Mouse (Mus musculus) erythroblast, embryonic 14.5 days (primary cell): ENCODE measurements around the gene Lrch1. TPM values are rescaled to one million over a fixed set of nuclear protein-coding genes. Genes with fewer than 3 reads are reported as not detected.

Experiments used
- H3K27me3 ChIP-seq: 2 replicates; pipeline ENCODE4 v1.6.1; 2012; ENCODE audit warnings: inconsistent platforms; ENCODE audit not compliant: control insufficient read depth
- H3K36me3 ChIP-seq: 2 replicates; pipeline ENCODE4 v1.6.1; 2012; ENCODE audit warnings: mild to moderate bottlenecking, inconsistent platforms; ENCODE audit not compliant: control insufficient read depth
- H3K4me1 ChIP-seq: 2 replicates; pipeline ENCODE4 v1.6.1; 2012; ENCODE audit warnings: inconsistent platforms; ENCODE audit not compliant: control insufficient read depth
- H3K4me3 ChIP-seq: replicated peaks from 2 replicates; pipeline ENCODE3; 2012; ENCODE audit warnings: moderate library complexity, mild to moderate bottlenecking, inconsistent platforms
- H3K9me3 ChIP-seq: 2 replicates; pipeline ENCODE4 v1.6.1; 2012; ENCODE audit warnings: low read length, inconsistent platforms, mixed read lengths; ENCODE audit not compliant: control insufficient read depth
- GATA1 ChIP-seq: IDR thresholded peaks from 2 replicates; pipeline ENCODE4 v1.6.1; 2012; ENCODE audit warnings: low read length, inconsistent platforms, mixed read lengths
- TAL1 ChIP-seq: IDR thresholded peaks from 3 replicates; pipeline ENCODE4 v1.6.1; 2012; ENCODE audit warnings: low read length, inconsistent platforms, mixed read lengths
- polyA plus RNA-seq: library from polyadenylated mRNA; stranded (reverse); fragments of >175 nt; gene quantifications from 2 replicates; pipeline ENCODE4 v1.2.3, GENCODE M21; 2012

Gene Lrch1
- polyA plus RNA-seq, 1 experiment = 0.31 TPM

DNA sequence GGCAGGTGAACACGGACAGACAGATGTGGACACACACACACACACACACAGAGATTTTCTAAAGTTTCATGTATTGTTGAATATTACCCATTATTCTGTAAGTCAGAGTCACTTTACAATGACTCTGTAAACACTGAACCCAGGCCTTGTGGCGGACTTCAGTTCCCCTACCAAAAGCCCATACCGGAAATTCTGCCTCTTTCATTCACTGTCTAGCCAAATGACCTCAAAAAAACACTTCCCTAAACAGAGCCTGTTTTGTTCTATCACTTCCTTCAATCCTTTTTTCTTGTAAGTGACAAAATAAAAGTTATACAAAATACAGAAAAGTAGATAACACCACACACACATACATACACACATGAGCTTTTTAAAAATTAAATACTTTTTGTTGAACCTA lies 41.7 kb downstream of the Lrch1 start:
- H3K36me3 ChIP-seq = no peaks in the 10 kb centered on the region
- H3K27me3 ChIP-seq = no peaks in the 10 kb centered on the region
- H3K9me3 ChIP-seq = no peaks in the 10 kb centered on the region
- H3K4me3 ChIP-seq = no peak overlapping the region
- H3K4me1 ChIP-seq = peaks cover 27% of the 10 kb centered on the region
- TF ChIP-seq TAL1 = no peak
- no peak for TF ChIP-seq GATA1

DNA sequence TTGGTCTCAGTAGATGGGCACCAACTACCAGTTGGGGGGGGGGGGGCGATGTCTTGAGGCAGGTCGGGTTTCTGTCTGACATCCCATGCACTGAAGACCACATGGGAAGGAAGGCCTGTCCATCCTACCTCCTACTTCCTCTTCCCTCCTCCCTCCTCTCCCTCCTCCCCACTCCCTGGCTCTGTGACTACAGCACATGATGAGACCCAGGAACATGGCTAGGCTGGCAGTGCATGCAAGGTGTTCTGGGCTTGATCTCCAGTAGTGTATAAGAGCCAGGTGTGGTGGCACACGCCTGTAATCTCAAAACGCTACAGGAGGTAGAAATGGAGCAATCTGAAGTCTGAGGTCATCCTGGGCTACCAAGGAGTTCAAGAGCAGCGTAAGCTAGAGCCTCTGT lies 43.2 kb downstream of the Lrch1 start:
- TF ChIP-seq TAL1 (no peak), GATA1 (no peak)

DNA sequence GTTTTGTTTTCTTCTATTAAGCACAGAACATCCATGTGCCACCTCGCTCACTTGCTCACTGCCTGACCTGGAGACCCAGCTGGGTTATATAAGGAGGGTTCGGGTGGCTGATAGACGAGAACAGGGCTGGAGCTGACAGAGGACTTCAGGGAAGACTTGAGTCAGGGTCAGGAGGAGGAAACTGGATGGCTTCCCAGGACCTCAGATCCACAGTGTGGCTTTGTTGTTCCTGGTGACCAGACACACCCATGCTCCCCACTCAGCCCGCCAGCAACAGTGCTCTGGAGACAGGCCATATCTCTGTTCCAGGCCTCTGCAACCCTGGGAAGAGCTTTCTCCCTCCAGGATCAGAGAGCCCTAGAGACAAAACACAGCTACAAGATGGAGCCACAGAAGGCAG lies 44.6 kb downstream of the Lrch1 start:
- Histone ChIP-seq H3K27me3 (no peaks in the 10 kb centered on the region), H3K4me3 (no peak overlapping the region), H3K4me1 (peaks cover 44% of the 10 kb centered on the region), H3K9me3 (no peaks in the 10 kb centered on the region), H3K36me3 (no peaks in the 10 kb centered on the region; the same call in 1 of the 2 replicates)
- TF ChIP-seq TAL1 = no peak
- no peak for TF ChIP-seq GATA1

More for the DNA sequence above, 43.2 kb downstream of the Lrch1 start:
- Histone ChIP-seq H3K36me3 (no peaks in the 10 kb centered on the region), H3K27me3 (no peaks in the 10 kb centered on the region), H3K4me3 (no peak overlapping the region), H3K4me1 (peaks cover 41% of the 10 kb centered on the region), H3K9me3 (no peaks in the 10 kb centered on the region)

DNA sequence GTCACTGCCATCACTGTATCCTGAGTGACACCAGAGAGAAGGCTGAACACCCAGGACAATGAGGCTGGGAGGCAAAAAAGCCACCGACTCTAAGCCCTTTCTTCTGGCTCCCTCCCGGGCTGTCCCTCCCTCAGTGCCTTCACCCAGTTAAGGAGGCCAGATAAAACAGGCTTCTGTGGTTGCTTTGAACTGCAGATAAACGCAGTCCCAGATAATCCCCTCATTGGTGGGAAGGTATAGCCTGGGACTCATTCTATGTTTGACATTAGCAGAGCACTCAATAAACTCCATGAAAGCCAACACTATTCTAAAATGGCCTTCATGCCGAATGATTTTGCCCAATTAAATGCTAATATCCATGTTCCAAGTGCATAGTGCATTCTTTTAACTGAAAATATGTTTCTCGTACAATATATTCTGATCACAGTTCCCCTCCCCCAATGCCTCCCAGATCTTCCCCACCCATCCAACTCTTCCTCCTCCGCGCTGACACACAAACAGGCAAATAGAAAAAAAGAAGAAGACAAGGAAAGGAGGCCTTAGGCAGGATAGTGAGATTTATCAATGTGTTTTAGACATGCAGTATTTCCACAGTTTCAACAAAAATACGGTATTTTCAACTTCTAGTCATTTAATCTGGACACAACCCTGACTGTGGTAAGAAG lies 46.8 kb downstream of the Lrch1 start:
- peaks cover 41% of the 10 kb centered on the region for H3K4me1 ChIP-seq
- peak overlapping the region; percentile 38 for H3K4me3 ChIP-seq
- no peaks in the 10 kb centered on the region for H3K27me3 ChIP-seq
- H3K36me3 ChIP-seq = no peaks in the 10 kb centered on the region; the same call in 1 of the 2 replicates
- no peaks in the 10 kb centered on the region for H3K9me3 ChIP-seq
- TF ChIP-seq TAL1 (no peak), GATA1 (no peak)

DNA sequence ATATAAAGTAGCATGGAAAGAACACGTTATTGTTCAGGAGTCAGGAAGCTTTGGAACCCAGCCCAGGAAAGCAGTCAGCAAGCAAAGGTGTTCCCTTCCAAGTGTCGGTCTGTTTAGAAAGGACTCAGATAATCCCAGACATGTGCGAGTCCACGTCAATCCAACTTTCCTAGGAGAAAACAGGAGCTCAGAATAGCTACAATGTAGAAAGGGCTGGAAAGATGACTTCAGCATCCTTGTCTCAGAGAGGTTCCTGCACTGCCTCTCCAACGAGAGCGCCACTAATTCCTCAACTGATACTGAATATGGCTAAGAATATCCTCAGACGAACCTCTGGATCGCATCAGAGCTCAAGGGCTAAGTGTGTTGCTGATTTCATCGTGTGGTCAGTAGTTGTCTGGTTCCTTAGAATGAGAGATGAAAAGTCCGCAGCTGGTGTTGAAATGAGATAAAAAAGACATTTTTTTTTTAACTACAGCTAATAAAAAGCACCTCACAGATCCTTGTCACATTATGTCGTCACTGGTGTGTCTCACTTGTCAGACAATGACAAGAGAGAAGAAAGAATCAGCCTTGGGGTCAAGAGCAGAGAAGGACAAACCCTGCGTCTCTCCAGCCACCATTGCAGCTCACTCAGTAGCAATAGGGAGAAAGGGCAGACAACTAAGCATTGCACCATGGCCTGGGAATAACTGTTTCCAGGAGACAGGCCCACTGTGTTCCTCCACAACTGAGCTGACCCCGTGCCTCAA lies 47.5 kb downstream of the Lrch1 start:
- TF ChIP-seq GATA1 = no peak
- no peak for TF ChIP-seq TAL1
- no peaks in the 10 kb centered on the region for H3K9me3 ChIP-seq
- H3K4me1 ChIP-seq = peaks cover 41% of the 10 kb centered on the region
- H3K27me3 ChIP-seq = no peaks in the 10 kb centered on the region
- peak overlapping the region; percentile 38 for H3K4me3 ChIP-seq
- H3K36me3 ChIP-seq = no peaks in the 10 kb centered on the region; the same call in 1 of the 2 replicates

DNA sequence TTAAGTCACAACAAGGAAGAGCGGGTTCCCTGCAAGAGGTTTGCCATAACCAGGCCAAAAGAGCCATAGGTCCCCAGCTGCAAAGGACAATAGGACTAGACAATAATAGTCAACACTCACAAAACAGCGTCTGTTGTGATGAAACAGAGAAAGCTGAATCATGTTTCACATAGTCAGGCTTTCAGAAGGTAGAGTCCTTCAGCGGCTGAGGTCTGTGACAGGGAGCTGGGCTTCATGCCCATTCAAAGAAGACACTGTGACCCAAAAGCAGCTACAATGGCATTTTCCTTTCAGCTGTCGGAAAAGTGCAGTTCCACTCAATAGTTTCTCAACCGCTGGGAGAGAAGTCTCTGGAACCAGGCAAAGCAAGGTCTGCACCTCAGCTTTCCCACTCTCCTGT lies 48.7 kb downstream of the Lrch1 start:
- H3K9me3 ChIP-seq = no peaks in the 10 kb centered on the region
- TF ChIP-seq TAL1 = no peak
- no peak for TF ChIP-seq GATA1

DNA sequence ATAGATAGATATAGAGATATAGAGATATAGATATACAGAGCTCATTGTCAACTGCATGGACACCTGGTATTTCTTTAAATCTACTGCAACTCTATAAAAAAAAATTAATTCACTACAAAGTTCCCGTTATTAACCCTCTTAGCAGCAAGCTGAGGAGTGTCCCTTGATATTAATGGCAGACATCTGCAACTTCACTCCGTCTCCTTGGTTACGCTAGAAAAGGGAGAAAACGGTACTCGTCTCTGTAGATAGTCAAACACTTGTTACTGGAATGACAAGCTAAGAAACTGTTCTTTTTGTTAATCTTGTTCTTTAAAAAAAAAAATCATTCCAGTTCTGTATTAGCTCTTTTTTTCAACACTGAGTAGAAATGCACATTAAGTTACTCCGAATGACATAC lies 54.0 kb downstream of the Lrch1 start:
- TF ChIP-seq TAL1 (no peak), GATA1 (no peak)
- Histone ChIP-seq H3K36me3 (no peaks in the 10 kb centered on the region; the same call in 1 of the 2 replicates), H3K4me3 (no peak overlapping the region), H3K9me3 (no peaks in the 10 kb centered on the region), H3K27me3 (no peaks in the 10 kb centered on the region), H3K4me1 (peaks cover 11% of the 10 kb centered on the region)

More for the DNA sequence above, 48.7 kb downstream of the Lrch1 start:
- H3K36me3 ChIP-seq = no peaks in the 10 kb centered on the region; the same call in 1 of the 2 replicates
- H3K4me1 ChIP-seq = peaks cover 37% of the 10 kb centered on the region
- H3K27me3 ChIP-seq = no peaks in the 10 kb centered on the region
- H3K4me3 ChIP-seq = no peak overlapping the region

DNA sequence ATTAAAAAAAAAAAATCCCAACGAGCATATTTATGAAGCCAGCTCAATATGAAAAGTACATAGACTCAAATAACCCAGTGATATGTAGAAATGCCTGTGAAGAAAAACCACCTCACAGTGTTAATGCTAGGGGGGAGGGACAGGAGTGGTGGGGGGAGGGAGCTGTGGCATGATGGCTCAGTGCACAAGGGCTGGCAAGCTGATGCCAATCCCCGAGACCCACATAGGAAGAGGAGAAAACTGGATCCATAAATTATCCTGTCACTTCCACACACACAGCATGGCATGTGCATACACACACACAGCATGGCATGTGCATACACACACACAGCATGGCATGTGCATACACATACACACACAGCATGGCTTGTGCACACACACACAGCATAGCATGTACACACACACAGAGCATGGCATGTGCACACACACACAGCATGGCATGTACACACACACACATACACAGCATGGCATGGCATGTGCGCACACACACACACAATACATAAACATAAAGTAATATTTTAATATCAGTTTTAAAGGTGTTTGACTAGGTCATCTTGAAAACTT lies 54.5 kb downstream of the Lrch1 start:
- Histone ChIP-seq H3K9me3 (no peaks in the 10 kb centered on the region), H3K4me3 (no peak overlapping the region), H3K4me1 (peaks cover 11% of the 10 kb centered on the region), H3K27me3 (no peaks in the 10 kb centered on the region), H3K36me3 (no peaks in the 10 kb centered on the region)
- no peak for TF ChIP-seq GATA1
- no peak for TF ChIP-seq TAL1

DNA sequence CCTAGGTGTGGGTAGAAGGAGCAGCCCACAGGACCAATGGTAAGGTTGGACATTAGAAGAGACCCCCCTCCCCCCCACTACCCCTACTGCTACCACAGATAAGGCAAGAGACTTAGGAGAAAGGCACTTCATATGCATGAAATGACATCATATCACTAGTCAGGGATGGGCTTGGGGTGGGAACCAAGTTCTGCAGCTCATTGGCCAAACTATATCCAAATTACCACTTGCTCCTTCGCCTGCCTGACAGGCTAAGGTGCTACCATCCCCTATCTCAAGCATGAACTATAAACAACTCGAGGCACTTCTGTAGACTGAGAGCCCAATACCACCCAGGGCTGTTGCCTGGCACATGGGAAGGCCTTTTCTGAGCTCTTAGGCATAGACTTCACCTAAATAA lies 58.4 kb downstream of the Lrch1 start:
- no peak overlapping the region for H3K4me3 ChIP-seq
- no peaks in the 10 kb centered on the region for H3K36me3 ChIP-seq
- no peaks in the 10 kb centered on the region for H3K27me3 ChIP-seq
- H3K9me3 ChIP-seq = no peaks in the 10 kb centered on the region
- TF ChIP-seq GATA1 (no peak), TAL1 (no peak)
- H3K4me1 ChIP-seq = peaks cover 12% of the 10 kb centered on the region
